Mouse (Mus musculus) heart, embryonic 11.5 days (tissue): ENCODE data around the gene Dnase1. TPM values are rescaled to one million over a fixed set of nuclear protein-coding genes. Genes with fewer than 3 reads are reported as not detected.
"Not testable (repeated sequence)": the region's sequence is repeated elsewhere in the genome, so short reads cannot be mapped to it uniquely, and the experiment has no call there.

Experiments used
- ATAC-seq: fragments of 200-750 bp; cut with Nextera tagmentation; replicated peaks from 2 replicates; pipeline ENCODE4 v1.8.0; 2017; ENCODE audit warnings: moderate library complexity; ENCODE audit not compliant: insufficient number of reproducible peaks, low FRiP score, low TSS enrichment
- H3K27ac ChIP-seq: fragments of 300-500 bp; sonication (generic); 2 replicates; pipeline ENCODE4 v1.5.1; 2014; ENCODE audit warnings: mild to moderate bottlenecking, low read depth, low read length
- H3K27me3 ChIP-seq: fragments of 300-500 bp; sonication (generic); 2 replicates; pipeline ENCODE4 v1.6.1; 2014; ENCODE audit warnings: mild to moderate bottlenecking, low read length, mixed read lengths; ENCODE audit not compliant: control insufficient read depth, insufficient read depth
- H3K36me3 ChIP-seq: fragments of 300-500 bp; sonication (generic); 2 replicates; pipeline ENCODE4 v1.6.1; 2014; ENCODE audit warnings: mild to moderate bottlenecking, low read length, moderate library complexity, mixed read lengths; ENCODE audit not compliant: control insufficient read depth, insufficient read depth
- H3K4me1 ChIP-seq: fragments of 300-500 bp; sonication (generic); 2 replicates; pipeline ENCODE4 v1.6.1; 2014; ENCODE audit warnings: low read length; ENCODE audit not compliant: control insufficient read depth, insufficient read depth
- H3K4me2 ChIP-seq: fragments of 300-500 bp; sonication (generic); 2 replicates; pipeline ENCODE4 v1.6.1; 2014; ENCODE audit warnings: mild to moderate bottlenecking, moderate library complexity
- H3K4me3 ChIP-seq: fragments of 300-500 bp; sonication (generic); 2 replicates; pipeline ENCODE4 v1.5.1; 2014; ENCODE audit warnings: low read depth, low read length
- H3K9ac ChIP-seq: fragments of 300-500 bp; sonication (generic); 2 replicates; pipeline ENCODE4 v1.6.1; 2014; ENCODE audit warnings: mild to moderate bottlenecking, low read depth, low read length, moderate library complexity
- H3K9me3 ChIP-seq: fragments of 300-500 bp; sonication (generic); replicated peaks from 2 replicates; pipeline ENCODE4 v1.6.1; 2016; ENCODE audit warnings: low read length; ENCODE audit not compliant: control insufficient read depth
- WGBS: fragments of 180-500 bp; shearing (Covaris S2); extraction: QIAGEN DNeasy Blood & Tissue Kit; methylation state at CpG from one replicate; pipeline ENCODE4 v1.1.7; 2014; ENCODE audit not compliant: insufficient replicate concordance; 5-methylcytosine and 5-hydroxymethylcytosine counted together
- polyA plus RNA-seq: library from polyadenylated mRNA; unstranded; fragments of >200 nt; fragmentation: Nextera tagmentation; extraction: Ambion mirVana; gene quantifications from 2 replicates; pipeline ENCODE4 v1.2.1, GENCODE M21; 2014

Gene Dnase1
- 2.9 and 3.9 TPM in 2 replicates for polyA plus RNA-seq

DNA sequence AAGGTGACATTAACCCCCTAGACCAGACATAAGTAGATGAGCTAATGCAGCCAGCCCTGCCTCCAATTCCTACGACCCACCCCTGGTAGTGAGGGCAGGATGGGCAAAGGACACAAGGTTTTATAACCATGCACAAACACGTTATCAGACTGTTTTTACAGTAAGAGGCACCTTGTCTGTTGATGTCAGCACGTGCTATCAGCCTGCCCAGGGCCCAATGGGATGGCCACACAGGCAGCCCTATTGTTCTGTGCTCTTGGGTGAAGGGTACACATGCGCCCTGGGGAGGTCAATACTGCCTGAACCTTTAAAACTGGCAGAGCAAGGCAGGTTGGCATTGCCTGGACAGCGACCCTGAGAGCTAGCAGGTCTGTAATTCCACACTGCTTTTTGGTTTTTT lies at the start of gene Dnase1:
TSS of gene Dnase1 (plus strand) at position 136 of the 400 bp plus-strand sequence.
- Histone ChIP-seq H3K4me1 (no peaks in the 10 kb centered on the region), H3K4me2 (no peak within 1 kb of the TSS), H3K4me3 (no peak within 1 kb of the TSS), H3K9ac (0 out of 2 replicates have a peak within 1 kb of the TSS, but pooled peaks have one; percentile 10), H3K36me3 (peaks cover 18% of the 10 kb centered on the region), H3K9me3 (no peaks in the 10 kb centered on the region), H3K27ac (no peak within 1 kb of the TSS), H3K27me3 (no peaks in the 10 kb centered on the region)
- no peak for ATAC-seq
- WGBS: 85% methylated on average over 5 of the region's 5 CpGs

DNA sequence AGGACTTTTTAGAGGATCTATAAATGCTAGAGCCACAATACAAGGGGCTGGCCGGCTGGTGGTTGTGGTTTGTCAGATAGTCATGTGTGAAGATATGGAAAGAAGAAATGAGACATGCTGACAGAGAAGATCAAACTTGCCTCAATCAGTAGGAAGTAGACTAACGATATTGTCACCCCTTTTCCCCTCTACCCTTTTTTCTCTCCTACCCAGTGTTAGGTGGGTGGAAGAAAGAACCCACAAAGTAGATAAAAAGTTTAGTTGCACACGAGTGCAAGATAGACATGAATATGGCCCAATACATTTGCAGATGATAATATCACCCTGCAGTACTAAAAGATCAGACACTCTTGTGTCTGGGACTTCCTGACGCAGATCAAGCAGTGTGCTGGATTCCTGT lies 48.3 kb upstream of the Dnase1 start:
- no peaks in the 10 kb centered on the region for H3K27me3 ChIP-seq
- peaks cover 70% of the 10 kb centered on the region for H3K36me3 ChIP-seq
- H3K27ac ChIP-seq: no peak overlapping the region
- H3K4me2 ChIP-seq: no peak overlapping the region
- 86% methylated on average over 4 of the region's 4 CpGs for WGBS
- no peak for ATAC-seq
- no peaks in the 10 kb centered on the region for H3K4me1 ChIP-seq
- H3K4me3 ChIP-seq: no peak overlapping the region
- H3K9me3 ChIP-seq: no peaks in the 10 kb centered on the region
- no peak overlapping the region for H3K9ac ChIP-seq

DNA sequence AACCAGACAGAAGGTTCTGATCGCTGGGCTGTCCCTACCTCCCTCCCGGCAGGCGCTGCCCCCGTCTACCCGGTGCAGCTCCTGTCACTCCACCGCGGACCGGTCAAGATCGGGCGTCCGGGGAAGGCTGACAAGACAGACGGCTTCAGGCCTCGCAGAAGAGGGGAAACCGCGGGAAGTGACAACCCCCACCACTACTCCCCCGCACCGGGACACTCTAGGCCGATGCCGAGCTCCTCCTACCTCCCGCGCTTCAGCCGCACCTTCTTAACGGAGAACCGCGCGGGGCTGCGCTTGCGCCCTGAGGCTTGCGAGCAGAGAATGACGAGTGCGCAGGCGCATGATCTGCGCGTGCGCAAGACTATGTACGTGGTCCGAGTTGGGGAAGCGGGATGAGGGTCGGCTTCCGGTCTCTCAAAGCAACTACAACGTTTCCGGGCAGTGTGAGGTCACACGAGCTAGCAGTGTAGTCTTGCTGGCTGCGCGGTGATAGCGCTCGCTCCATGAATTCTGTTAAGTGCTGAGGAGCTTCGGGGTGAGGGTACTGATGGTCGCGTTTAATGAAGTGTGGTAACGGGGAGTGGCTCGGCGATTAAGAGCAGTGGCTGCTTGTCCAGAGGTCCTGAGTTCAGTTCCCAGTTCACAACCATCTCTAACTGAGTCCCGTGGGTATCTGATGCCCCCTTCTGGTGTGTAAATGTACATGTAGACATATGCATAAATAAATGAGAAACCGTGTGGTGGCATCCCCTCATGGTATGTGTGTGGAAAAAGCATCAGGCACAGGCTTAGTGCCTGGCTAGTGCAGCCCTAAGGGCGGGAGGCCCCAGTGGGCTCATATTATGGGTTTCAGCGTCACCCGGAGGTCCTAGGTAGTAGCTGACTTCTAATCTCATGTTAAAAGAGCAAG lies 33.0 kb upstream of the Dnase1 start, which contains the start of gene Slx4:
TSS of gene Slx4 (minus strand) at position 282 of the 910 bp plus-strand sequence.
- ATAC-seq: peak; percentile 95
- Histone ChIP-seq H3K36me3 (peaks cover 17% of the 10 kb centered on the region), H3K9me3 (no peaks in the 10 kb centered on the region), H3K9ac (peak within 1 kb of the TSS; percentile 89), H3K27ac (peak within 1 kb of the TSS; percentile 85), H3K4me1 (peaks cover 9% of the 10 kb centered on the region; the same call in 1 of the 2 replicates), H3K27me3 (no peaks in the 10 kb centered on the region), H3K4me3 (peak within 1 kb of the TSS; percentile 85), H3K4me2 (peak within 1 kb of the TSS; percentile 83)
- under 1% methylated on average over 58 of the region's 58 CpGs for WGBS

DNA sequence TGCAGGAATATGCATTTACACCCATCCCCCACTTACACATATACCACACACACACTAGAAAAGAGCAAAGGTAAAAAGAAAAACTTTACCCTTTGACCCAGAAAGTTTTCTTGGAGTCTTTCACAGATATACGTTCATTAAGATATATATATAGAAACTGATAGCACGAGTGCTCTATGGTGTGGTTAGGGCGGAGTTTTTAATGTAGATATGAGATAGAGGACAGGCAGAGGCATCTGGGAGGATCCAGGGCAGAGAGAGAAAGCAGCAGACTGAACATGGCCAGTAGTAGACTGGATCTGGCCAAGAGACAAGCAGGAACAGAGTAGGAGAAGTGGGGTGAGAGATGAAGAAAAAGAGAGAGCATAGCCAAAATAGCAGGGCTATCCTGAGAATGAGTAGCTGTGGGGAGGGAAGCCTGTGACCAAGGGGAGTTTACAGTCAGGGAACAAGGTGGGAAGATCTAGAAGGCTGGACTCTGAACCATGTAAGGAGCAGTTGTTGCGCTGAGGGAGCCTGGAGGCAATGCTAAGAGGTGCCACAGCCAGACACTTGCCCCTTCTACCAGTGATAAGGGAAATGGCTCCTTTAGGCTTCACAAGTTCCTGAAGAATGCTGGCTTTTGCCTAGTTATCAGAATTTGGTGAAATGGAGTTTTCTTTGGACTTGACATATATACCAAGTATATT lies 23.7 kb upstream of the Dnase1 start:
- no peak for ATAC-seq
- Histone ChIP-seq H3K4me1 (no peaks in the 10 kb centered on the region), H3K4me2 (no peak overlapping the region), H3K27ac (no peak overlapping the region), H3K9ac (no peak overlapping the region), H3K4me3 (no peak overlapping the region), H3K27me3 (no peaks in the 10 kb centered on the region), H3K36me3 (no peaks in the 10 kb centered on the region), H3K9me3 (no peaks in the 10 kb centered on the region)
- WGBS: 52% methylated on average over 4 of the region's 4 CpGs

DNA sequence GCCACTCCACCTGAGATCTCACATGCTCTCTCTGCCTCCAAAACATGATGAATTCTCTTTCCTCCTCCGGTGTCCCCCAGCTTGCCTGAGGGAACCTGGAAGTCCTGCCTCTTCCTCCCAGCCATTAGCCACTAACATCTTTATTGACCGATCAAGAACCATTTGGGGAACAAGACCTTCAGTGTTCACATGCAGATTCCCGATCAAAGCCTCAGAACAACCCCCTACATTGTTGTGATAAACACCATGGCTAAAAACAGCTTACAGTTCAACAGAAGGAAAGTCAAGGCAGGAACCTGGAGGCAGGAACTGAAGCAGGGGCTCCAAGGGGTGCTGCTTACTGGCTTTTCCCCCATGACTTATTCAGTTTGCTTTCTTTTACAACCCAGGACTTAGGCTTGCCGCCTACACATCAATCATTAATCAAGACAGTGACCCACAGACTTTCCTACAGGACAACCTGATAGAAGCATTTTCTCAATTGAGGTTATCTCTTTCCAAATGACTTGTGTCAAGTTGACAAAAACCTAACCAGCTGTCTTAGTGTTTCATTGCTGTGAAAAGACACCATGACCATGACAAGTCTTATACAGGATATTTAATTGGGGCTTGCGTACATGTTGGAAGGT lies 22.6 kb upstream of the Dnase1 start:
- Histone ChIP-seq H3K27ac (no peak overlapping the region), H3K4me1 (no peaks in the 10 kb centered on the region), H3K9me3 (no peaks in the 10 kb centered on the region), H3K4me3 (no peak overlapping the region), H3K27me3 (no peaks in the 10 kb centered on the region), H3K36me3 (no peaks in the 10 kb centered on the region), H3K9ac (no peak overlapping the region), H3K4me2 (no peak overlapping the region)
- WGBS: 80% methylated on average over 5 of the region's 5 CpGs
- no peak for ATAC-seq

DNA sequence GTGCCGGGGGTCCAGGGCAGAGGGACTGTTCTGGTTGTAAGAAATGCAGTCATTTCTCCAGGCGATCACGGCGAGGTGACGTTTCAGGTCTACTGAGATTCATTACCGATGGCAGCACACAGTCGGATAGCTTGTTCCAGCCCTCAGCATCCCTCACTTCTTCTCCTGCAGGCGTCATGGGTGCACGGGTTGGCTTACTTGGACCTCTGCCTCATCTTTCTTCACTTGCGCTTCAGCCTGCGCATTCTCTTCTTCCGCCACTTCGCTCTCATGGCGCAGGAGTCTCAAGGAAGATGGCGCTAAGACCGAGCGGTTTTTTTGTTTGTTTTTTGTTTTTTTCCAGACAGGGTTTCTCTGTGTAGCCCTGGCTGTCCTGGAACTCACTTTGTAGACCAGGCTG lies 20.0 kb upstream of the Dnase1 start:
- not testable (repeated sequence) for H3K9ac ChIP-seq, H3K36me3 ChIP-seq, H3K4me3 ChIP-seq, H3K9me3 ChIP-seq, H3K4me1 ChIP-seq, H3K4me2 ChIP-seq, ATAC-seq, H3K27me3 ChIP-seq, H3K27ac ChIP-seq
- WGBS: 73% methylated on average over 17 of the region's 17 CpGs

DNA sequence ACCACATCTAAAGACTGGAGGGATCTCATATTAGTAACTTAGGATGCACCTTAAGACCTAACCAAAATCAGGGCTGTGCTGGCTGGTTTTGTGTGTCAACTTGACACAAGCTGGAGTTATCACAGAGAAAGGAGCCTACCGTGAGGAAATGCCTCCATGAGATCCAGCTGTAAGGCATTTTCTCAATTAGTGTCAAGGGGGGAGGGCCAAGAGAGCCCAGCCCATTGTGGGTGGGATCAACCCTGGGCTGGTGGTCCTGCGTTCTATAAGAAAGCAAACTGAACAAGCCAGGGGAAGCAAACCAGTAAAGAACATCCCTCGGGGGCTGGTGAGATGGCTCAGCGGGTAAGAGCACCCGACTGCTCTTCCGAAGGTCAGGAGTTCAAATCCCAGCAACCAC lies 19.3 kb upstream of the Dnase1 start:
- H3K36me3 ChIP-seq, H3K27ac ChIP-seq, H3K4me2 ChIP-seq, H3K9me3 ChIP-seq, H3K27me3 ChIP-seq, H3K4me1 ChIP-seq, H3K4me3 ChIP-seq, H3K9ac ChIP-seq, ATAC-seq: not testable (repeated sequence)
- 73% methylated on average over 6 of the region's 6 CpGs for WGBS

DNA sequence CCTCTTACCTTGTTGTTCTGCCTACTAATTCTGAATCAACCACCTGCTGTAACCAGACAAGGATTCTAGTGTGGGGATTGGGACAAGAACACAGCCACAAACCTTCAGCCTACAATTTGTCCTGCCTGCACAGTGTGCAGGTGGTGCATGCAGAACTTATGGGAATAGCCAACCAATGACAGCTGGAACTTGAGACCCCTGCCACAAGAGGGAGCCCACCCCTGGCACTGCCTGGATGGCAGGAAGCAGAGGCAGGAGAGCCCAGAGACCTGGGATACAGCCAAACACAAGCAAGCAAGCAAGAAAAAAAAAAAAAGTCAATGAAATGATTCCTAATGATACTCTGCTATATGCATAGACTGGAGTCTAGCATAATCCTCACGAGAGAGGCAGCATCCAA lies 15.5 kb upstream of the Dnase1 start:
- H3K4me2 ChIP-seq: no peak overlapping the region
- H3K4me3 ChIP-seq: no peak overlapping the region
- no peak overlapping the region for H3K9ac ChIP-seq
- no peaks in the 10 kb centered on the region for H3K9me3 ChIP-seq
- no peak for ATAC-seq
- H3K36me3 ChIP-seq: no peaks in the 10 kb centered on the region
- WGBS: 63% methylated on average over 1 of the region's 1 CpGs
- H3K27me3 ChIP-seq: no peaks in the 10 kb centered on the region
- no peak overlapping the region for H3K27ac ChIP-seq
- H3K4me1 ChIP-seq: no peaks in the 10 kb centered on the region
